In genomic region chr9:43745051-43745792, GRCm38 (mm10) we compare ENCODE assay signal across 8 mouse cellular contexts. TPM values are rescaled to one million over a fixed set of nuclear protein-coding genes. Genes with fewer than 3 reads are reported as not detected.
DNase-seq lines count a peak whose midpoint lies in the region; ATAC-seq and TF ChIP-seq lines count a peak whose summit lies in the region.

No protein-coding gene starts in this region.

- TF ChIP-seq POLR2A in heart, adult 2 months (IDR thresholded peaks at IDR 0.05; ENCODE audit: insufficient read depth, low read depth, low read length): no peak
- TF ChIP-seq POLR2A in embryonic fibroblast, embryonic 13.5 days (IDR thresholded peaks at IDR 0.05; ENCODE audit: low read depth, low read length): no peak
- no peak for TF ChIP-seq POLR2A in olfactory bulb, adult 2 months (IDR thresholded peaks at IDR 0.05; ENCODE audit: insufficient read depth, low read depth, low read length)

- no peak overlapping the region for H3K27ac ChIP-seq in heart, adult 2 months
- no peak overlapping the region for H3K27ac ChIP-seq in embryonic fibroblast, embryonic 13.5 days (ENCODE audit: insufficient read depth, low read length)
- no peak overlapping the region for H3K27ac ChIP-seq in intestine, embryonic 14.5 days (ENCODE audit: low read depth)
- H3K27ac ChIP-seq in liver, postnatal 0 days (ENCODE audit: low read depth): peak overlapping the region; percentile 30; the same call in 1 of the 2 replicates
- no peak overlapping the region for H3K27ac ChIP-seq in olfactory bulb, adult 2 months (ENCODE audit: insufficient read depth, low read depth, low read length)

- H3K9ac ChIP-seq in heart, adult 2 months (ENCODE audit: low read depth, low read length): peak overlapping the region; percentile 24; the same call in 1 of the 2 replicates
- peak overlapping the region; percentile 88 for H3K9ac ChIP-seq in intestine, embryonic 14.5 days (ENCODE audit: low read length)
- peak overlapping the region; percentile 68 for H3K9ac ChIP-seq in liver, postnatal 0 days (replicated peaks)

- intact Hi-C loops in heart, adult 2 months (cut with DNase I): no loop called here

- ATAC-seq in intestine, embryonic 14.5 days (replicated peaks; ENCODE audit: low FRiP score, low TSS enrichment, low read depth): no peak
- no peak for ATAC-seq in liver, postnatal 0 days

- no peaks in the 10 kb centered on the region for H3K9me3 ChIP-seq in intestine, embryonic 14.5 days (ENCODE audit: control insufficient read depth, low read length)
- no peaks in the 10 kb centered on the region for H3K9me3 ChIP-seq in liver, postnatal 0 days (ENCODE audit: low read length)

- peaks cover 7% of the 10 kb centered on the region for H3K27me3 ChIP-seq in heart, adult 2 months (ENCODE audit: control insufficient read depth, insufficient read depth, low read length)
- no peaks in the 10 kb centered on the region for H3K27me3 ChIP-seq in intestine, embryonic 14.5 days (replicated peaks; ENCODE audit: control insufficient read depth, insufficient read depth, low read length)
- H3K27me3 ChIP-seq in liver, postnatal 0 days (ENCODE audit: insufficient read depth, low read length): peaks cover 35% of the 10 kb centered on the region

- H3K4me1 ChIP-seq in heart, adult 2 months (ENCODE audit: control insufficient read depth, insufficient read depth, low read length): peaks cover 3% of the 10 kb centered on the region
- no peaks in the 10 kb centered on the region for H3K4me1 ChIP-seq in embryonic fibroblast, embryonic 13.5 days (ENCODE audit: control insufficient read depth, insufficient read depth, low read length)
- peaks cover 28% of the 10 kb centered on the region for H3K4me1 ChIP-seq in intestine, embryonic 14.5 days (replicated peaks; ENCODE audit: control insufficient read depth, insufficient read depth, low read length)
- H3K4me1 ChIP-seq in liver, postnatal 0 days (ENCODE audit: insufficient read depth): peaks cover 3% of the 10 kb centered on the region; the same call in 1 of the 2 replicates
- H3K4me1 ChIP-seq in olfactory bulb, adult 2 months (ENCODE audit: control insufficient read depth, insufficient read depth, low read length): peaks cover 31% of the 10 kb centered on the region

- H3K4me3 ChIP-seq in heart, adult 2 months: peak overlapping the region; percentile 70
- peak overlapping the region; percentile 64 for H3K4me3 ChIP-seq in embryonic fibroblast, embryonic 13.5 days (ENCODE audit: insufficient read depth, low read length)
- H3K4me3 ChIP-seq in intestine, embryonic 14.5 days (ENCODE audit: low read depth, low read length): peak overlapping the region; percentile 75
- peak overlapping the region; percentile 66 for H3K4me3 ChIP-seq in liver, postnatal 0 days (ENCODE audit: low read depth, low read length)
- peak overlapping the region; percentile 97 for H3K4me3 ChIP-seq in olfactory bulb, adult 2 months (ENCODE audit: insufficient read depth, low read depth, low read length)

- no peaks in the 10 kb centered on the region for H3K36me3 ChIP-seq in heart, adult 2 months (ENCODE audit: control insufficient read depth, insufficient read depth, low read length)
- no peaks in the 10 kb centered on the region for H3K36me3 ChIP-seq in intestine, embryonic 14.5 days (ENCODE audit: control insufficient read depth, insufficient read depth, low read length)
- H3K36me3 ChIP-seq in liver, postnatal 0 days (replicated peaks; ENCODE audit: insufficient read depth, low read length): no peaks in the 10 kb centered on the region

- peak; percentile 26 to 45 for DNase-seq in heart, adult 2 months
- DNase-seq in heart, adult 9 months (ENCODE audit: low spot score in 2 of 2): no peak
- DNase-seq in ZHBTc4 (ENCODE audit: low read depth, low spot score): peak; percentile 39
- DNase-seq in intestine, embryonic 14.5 days (ENCODE audit: low spot score): peak; percentile 70
- peak; percentile 52 for DNase-seq in liver, postnatal 0 days
- no peak for DNase-seq in gastrocnemius, adult 8-10 months (ENCODE audit: low spot score in 2 of 2)

- TF ChIP-seq CTCF in heart, adult 2 months (IDR thresholded peaks at IDR 0.05): peak; percentile 39
- TF ChIP-seq CTCF in embryonic fibroblast, embryonic 13.5 days (IDR thresholded peaks at IDR 0.05; ENCODE audit: borderline replicate concordance, insufficient read depth, low read length): no peak
- peak; percentile 31; the same call in 1 of the 2 replicates for TF ChIP-seq CTCF in liver, postnatal 0 days (IDR thresholded peaks at IDR 0.05; ENCODE audit: low read depth)
- no peak for TF ChIP-seq CTCF in olfactory bulb, adult 2 months (IDR thresholded peaks at IDR 0.05; ENCODE audit: insufficient read depth, low read depth, low read length)

- TF ChIP-seq EP300 in heart, adult 2 months (IDR thresholded peaks at IDR 0.05; ENCODE audit: insufficient read depth, low read depth, low read length): no peak
- no peak for TF ChIP-seq EP300 in liver, postnatal 0 days (IDR thresholded peaks at IDR 0.05; ENCODE audit: low read depth)

- no peaks in the 10 kb centered on the region for H3K79me2 ChIP-seq in heart, adult 2 months (replicated peaks; ENCODE audit: control insufficient read depth, insufficient read depth, low read length)

- WGBS in heart, adult 2 months: 2% methylated on average over 43 of the region's 43 CpGs
- under 1% methylated on average over 43 of the region's 43 CpGs for WGBS in intestine, embryonic 14.5 days
- 2% methylated on average over 43 of the region's 43 CpGs for WGBS in liver, postnatal 0 days (ENCODE audit: insufficient replicate concordance)
- 1% methylated on average over 43 of the region's 43 CpGs for WGBS in olfactory bulb, adult 2 months

- peak overlapping the region; percentile 89 for H3K4me2 ChIP-seq in intestine, embryonic 14.5 days (ENCODE audit: low read length)
- peak overlapping the region; percentile 84 for H3K4me2 ChIP-seq in liver, postnatal 0 days (ENCODE audit: low read depth, low read length)

RNA-seq across cellular contexts. Expression of gene Nectin1, which starts 1.4 kb away (rescaled TPM):
- 1 to 10 TPM; 2.0 to 4.6 TPM for total RNA-seq in heart, adult 2 months (2021)
- 2.4 and 2.9 TPM in 2 replicates for polyA plus RNA-seq in heart, adult 2 months (2012; rRNA removed)
- 13.2 and 25.8 TPM in 2 replicates for polyA plus RNA-seq in embryonic fibroblast, embryonic 13.5 days (2011; ENCODE audit: insufficient read length, low read depth, missing spikeins)
- polyA plus RNA-seq in intestine, embryonic 14.5 days (2014; fragmentation: Nextera tagmentation; extraction: Ambion mirVana): 5.9 and 6.2 TPM in 2 replicates
- 4.0 and 4.1 TPM in 2 replicates for polyA plus RNA-seq in liver, postnatal 0 days (2015; fragmentation: Nextera tagmentation; extraction: Ambion mirVana)
- polyA plus RNA-seq in olfactory bulb, adult 2 months (2012; ENCODE audit: insufficient read depth, insufficient read length, low replicate concordance, missing spikeins): not detected in 2 replicates
- 1 to 10 TPM; 1.0 to 2.1 (median 1.5) TPM for total RNA-seq in gastrocnemius, adult 8-10 months (2022)

Comparison
In these comparisons a context has a peak if more than half of its experiments do, and no peak if none do; other contexts are left out.
1. DNase-seq: peak in heart, adult 2 months (2 of 2), ZHBTc4 (single experiment), intestine, embryonic 14.5 days (single experiment) and liver, postnatal 0 days (single experiment); none in heart, adult 9 months (0 of 2) and gastrocnemius, adult 8-10 months (0 of 2).
2. H3K9ac ChIP-seq: peak in every context shown above with its lines; median percentile 88 in intestine, embryonic 14.5 days; 68 in liver, postnatal 0 days; 24 in heart, adult 2 months.
3. CTCF ChIP-seq: peak in heart, adult 2 months (single experiment) and liver, postnatal 0 days (single experiment); none in embryonic fibroblast, embryonic 13.5 days (single experiment) and olfactory bulb, adult 2 months (single experiment).
4. Peak in every context shown above with its lines, with median percentiles within 50 percentile points of each other: H3K4me3 ChIP-seq.